Mouse (Mus musculus) CD4-positive helper T cell, adult 2 months (primary cell): Measurements from ENCODE around the gene Gm49373.
A peak's percentile ranks its signal among the peaks of the same experiment; 100 is the strongest.

Experiments
- DNase-seq: peaks from one replicate; pipeline ENCODE4 v3.0.0-alpha.2; 2012; ENCODE audit warnings: low read depth, missing footprints, low spot score

Gm49373 gene

GRCm38 (mm10) chr9:21029291-21030054 lies 43.4 kb downstream of the Gm49373 start, which contains the start of gene Icam4:
Gene Icam4 (plus strand): TSS chr9:21029373.
- peak; percentile 77 for DNase-seq

GRCm38 (mm10) chr9:21028560-21029110 lies 44.3 kb downstream of the Gm49373 start:
- no peak for DNase-seq

GRCm38 (mm10) chr9:21027774-21028290 lies 45.1 kb downstream of the Gm49373 start:
- DNase-seq: no peak

- DNase-seq: no peak
These were observed 46.0 kb downstream of the Gm49373 start for GRCm38 (mm10) chr9:21026849-21027248.

GRCm38 (mm10) chr9:21025258-21025810 lies 47.6 kb downstream of the Gm49373 start:
- no peak for DNase-seq

- DNase-seq: no peak
These were observed 50.2 kb downstream of the Gm49373 start for GRCm38 (mm10) chr9:21022726-21023125.

- DNase-seq: no peak
These were observed 50.6 kb downstream of the Gm49373 start for GRCm38 (mm10) chr9:21022288-21022687.

- no peak for DNase-seq
These were observed 51.5 kb downstream of the Gm49373 start for GRCm38 (mm10) chr9:21021363-21021762.

- DNase-seq: no peak
These were observed 54.3 kb downstream of the Gm49373 start for GRCm38 (mm10) chr9:21018600-21018999.

- no peak for DNase-seq
These were observed 55.7 kb downstream of the Gm49373 start for GRCm38 (mm10) chr9:21017177-21017575.

GRCm38 (mm10) chr9:21016331-21017176 lies 56.3 kb downstream of the Gm49373 start:
- peak; percentile 53 for DNase-seq

GRCm38 (mm10) chr9:21015571-21016130 lies 57.2 kb downstream of the Gm49373 start, which contains the start of gene Icam1:
Gene Icam1 (plus strand): TSS chr9:21015985.
- peak; percentile 81 for DNase-seq

- peak; percentile 57 for DNase-seq
These were observed 58.0 kb downstream of the Gm49373 start for GRCm38 (mm10) chr9:21014691-21015570.
